Mouse (Mus musculus): ENCODE results near the gene Mvp. TPM values are rescaled to one million over a fixed set of nuclear protein-coding genes. Genes with fewer than 3 reads are reported as not detected.

Gene Mvp
- total and polyA plus RNA-seq, 2 experiments: 23.4 to 39.4 TPM

DNA sequence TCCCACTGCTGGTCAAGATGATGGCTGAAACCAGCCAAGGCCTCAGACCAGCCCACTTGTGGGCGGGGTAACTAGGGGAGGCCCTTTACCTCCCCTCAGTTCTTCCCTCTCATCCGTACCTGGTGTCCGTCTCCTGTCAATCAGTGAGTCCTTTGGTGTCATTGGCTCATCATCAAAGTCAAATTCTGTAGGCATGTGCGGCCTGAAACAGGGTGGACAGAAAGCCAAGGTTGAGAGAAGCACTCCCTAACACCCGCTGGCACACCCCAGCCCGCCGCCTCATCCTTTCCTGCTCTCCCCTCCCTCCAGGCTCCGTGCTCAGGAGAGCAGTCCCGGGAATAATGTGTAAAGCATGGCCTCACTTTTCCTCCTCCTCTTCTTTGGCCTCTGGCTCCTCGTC, 1.7 kb upstream of the Mvp start:
- peak overlapping the region; percentile 80 for H3K9ac ChIP-seq (ENCODE audit: low read depth, low read length)
- WGBS: under 1% methylated on average over 10 of the region's 10 CpGs
- DNase-seq (ENCODE audit: extremely low read depth, low read depth, low spot score): peak; percentile 77
- H3K27ac ChIP-seq (replicated peaks; ENCODE audit: insufficient read depth, low read depth, low read length): peak overlapping the region; percentile 86
- peak overlapping the region; percentile 74 for H3K4me3 ChIP-seq (ENCODE audit: insufficient read depth, low read depth, low read length)
- no peaks in the 10 kb centered on the region for H3K36me3 ChIP-seq (ENCODE audit: control insufficient read depth, insufficient read depth, low read length)
- no peaks in the 10 kb centered on the region for H3K27me3 ChIP-seq (ENCODE audit: control insufficient read depth, insufficient read depth, low read length)
- peaks cover 16% of the 10 kb centered on the region; the same call in 1 of the 2 replicates for H3K79me2 ChIP-seq (ENCODE audit: control insufficient read depth, insufficient read depth, low read length)
- TF ChIP-seq POLR2A (IDR thresholded peaks at IDR 0.05; ENCODE audit: extremely low read depth, insufficient read depth, low read length) (no peak), CTCF (IDR thresholded peaks at IDR 0.05; ENCODE audit: low read depth, low read length) (no peak)
- H3K4me1 ChIP-seq (ENCODE audit: control insufficient read depth, insufficient read depth, low read length): peaks cover 28% of the 10 kb centered on the region

DNA sequence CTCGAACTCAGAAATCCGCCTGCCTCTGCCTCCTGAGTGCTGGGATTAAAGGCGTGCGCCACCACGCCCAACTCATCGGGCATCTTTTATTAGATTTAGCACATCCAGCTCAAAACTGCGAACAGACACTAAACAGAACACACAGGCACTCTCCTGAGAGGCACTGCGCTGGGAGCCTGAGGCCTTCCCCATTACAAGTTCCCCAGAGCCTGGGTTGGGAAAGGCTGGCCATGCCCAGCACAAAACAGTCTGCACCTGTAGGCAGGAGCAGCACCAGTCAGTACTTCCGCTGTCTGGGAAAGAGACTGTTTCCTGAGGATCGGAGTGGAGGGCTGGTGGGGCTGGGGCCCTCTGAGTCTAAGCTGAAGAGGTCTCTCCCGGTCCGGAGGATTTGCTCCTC, 572 bp upstream of the Mvp start:
- no peak for TF ChIP-seq CTCF (IDR thresholded peaks at IDR 0.05; ENCODE audit: low read depth, low read length)
- TF ChIP-seq POLR2A (IDR thresholded peaks at IDR 0.05; ENCODE audit: extremely low read depth, insufficient read depth, low read length): no peak
- Histone ChIP-seq H3K79me2 (ENCODE audit: control insufficient read depth, insufficient read depth, low read length) (peaks cover 16% of the 10 kb centered on the region; the same call in 1 of the 2 replicates), H3K4me1 (ENCODE audit: control insufficient read depth, insufficient read depth, low read length) (peaks cover 30% of the 10 kb centered on the region), H3K27me3 (ENCODE audit: control insufficient read depth, insufficient read depth, low read length) (no peaks in the 10 kb centered on the region), H3K27ac (replicated peaks; ENCODE audit: insufficient read depth, low read depth, low read length) (no peak overlapping the region), H3K36me3 (ENCODE audit: control insufficient read depth, insufficient read depth, low read length) (no peaks in the 10 kb centered on the region), H3K9ac (ENCODE audit: low read depth, low read length) (no peak overlapping the region), H3K4me3 (ENCODE audit: insufficient read depth, low read depth, low read length) (no peak overlapping the region)
- 93% methylated on average over 12 of the region's 12 CpGs for WGBS
- no peak for DNase-seq (ENCODE audit: extremely low read depth, low read depth, low spot score)

DNA sequence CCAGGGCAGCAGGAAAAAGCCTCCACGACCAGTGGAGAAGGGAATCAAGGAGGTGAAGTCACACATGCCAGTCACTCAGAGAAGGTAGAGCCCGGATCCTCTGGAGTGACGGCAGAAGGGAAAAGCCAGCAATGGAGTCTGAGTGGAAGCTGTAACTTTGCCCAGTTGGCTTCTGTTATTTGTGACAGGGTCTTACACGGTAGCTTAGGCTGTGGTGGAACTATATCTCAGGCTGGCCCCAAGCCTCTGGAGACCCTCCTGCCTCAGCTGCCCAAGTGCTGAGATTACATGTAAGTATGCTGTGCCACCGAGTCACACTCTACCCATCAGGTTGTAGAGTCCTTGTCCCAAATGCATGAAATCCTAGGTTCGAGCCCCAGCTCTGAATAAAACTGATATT, 1.0 kb downstream of the Mvp start:
- Histone ChIP-seq H3K79me2 (ENCODE audit: control insufficient read depth, insufficient read depth, low read length) (peaks cover 16% of the 10 kb centered on the region; the same call in 1 of the 2 replicates), H3K36me3 (ENCODE audit: control insufficient read depth, insufficient read depth, low read length) (no peaks in the 10 kb centered on the region), H3K4me1 (ENCODE audit: control insufficient read depth, insufficient read depth, low read length) (peaks cover 39% of the 10 kb centered on the region), H3K4me3 (ENCODE audit: insufficient read depth, low read depth, low read length) (no peak overlapping the region), H3K27ac (replicated peaks; ENCODE audit: insufficient read depth, low read depth, low read length) (no peak overlapping the region), H3K27me3 (ENCODE audit: control insufficient read depth, insufficient read depth, low read length) (no peaks in the 10 kb centered on the region), H3K9ac (ENCODE audit: low read depth, low read length) (no peak overlapping the region)
- 85% methylated on average over 6 of the region's 6 CpGs for WGBS
- TF ChIP-seq POLR2A (IDR thresholded peaks at IDR 0.05; ENCODE audit: extremely low read depth, insufficient read depth, low read length) (no peak), CTCF (IDR thresholded peaks at IDR 0.05; ENCODE audit: low read depth, low read length) (no peak)
- no peak for DNase-seq (ENCODE audit: extremely low read depth, low read depth, low spot score)

DNA sequence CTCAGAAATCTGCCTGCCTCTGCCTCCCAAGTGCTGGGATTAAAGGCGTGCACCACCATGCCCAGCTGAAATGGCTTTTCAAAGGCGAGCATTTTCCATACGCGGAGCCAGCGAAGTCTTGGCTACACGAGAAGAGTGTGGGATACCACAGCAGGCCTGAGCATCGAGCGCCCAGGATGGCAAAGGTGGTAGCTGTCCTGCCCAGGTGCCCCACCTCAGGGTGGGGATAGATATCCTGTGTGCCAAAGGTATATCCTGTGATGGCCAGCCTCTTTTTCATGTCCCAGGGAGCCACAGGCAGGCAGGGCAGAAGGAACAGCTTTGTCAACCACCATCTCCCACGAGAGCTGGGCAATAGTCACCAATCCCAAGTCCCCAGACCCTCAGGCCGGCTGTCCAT, 1.6 kb downstream of the Mvp start:
- WGBS: 95% methylated on average over 10 of the region's 10 CpGs
- Histone ChIP-seq H3K79me2 (ENCODE audit: control insufficient read depth, insufficient read depth, low read length) (peaks cover 16% of the 10 kb centered on the region; the same call in 1 of the 2 replicates), H3K27ac (replicated peaks; ENCODE audit: insufficient read depth, low read depth, low read length) (no peak overlapping the region), H3K27me3 (ENCODE audit: control insufficient read depth, insufficient read depth, low read length) (no peaks in the 10 kb centered on the region), H3K9ac (ENCODE audit: low read depth, low read length) (no peak overlapping the region), H3K36me3 (ENCODE audit: control insufficient read depth, insufficient read depth, low read length) (no peaks in the 10 kb centered on the region), H3K4me1 (ENCODE audit: control insufficient read depth, insufficient read depth, low read length) (peaks cover 41% of the 10 kb centered on the region), H3K4me3 (ENCODE audit: insufficient read depth, low read depth, low read length) (no peak overlapping the region)
- TF ChIP-seq POLR2A (IDR thresholded peaks at IDR 0.05; ENCODE audit: extremely low read depth, insufficient read depth, low read length) (no peak), CTCF (IDR thresholded peaks at IDR 0.05; ENCODE audit: low read depth, low read length) (no peak)
- DNase-seq (ENCODE audit: extremely low read depth, low read depth, low spot score): no peak

DNA sequence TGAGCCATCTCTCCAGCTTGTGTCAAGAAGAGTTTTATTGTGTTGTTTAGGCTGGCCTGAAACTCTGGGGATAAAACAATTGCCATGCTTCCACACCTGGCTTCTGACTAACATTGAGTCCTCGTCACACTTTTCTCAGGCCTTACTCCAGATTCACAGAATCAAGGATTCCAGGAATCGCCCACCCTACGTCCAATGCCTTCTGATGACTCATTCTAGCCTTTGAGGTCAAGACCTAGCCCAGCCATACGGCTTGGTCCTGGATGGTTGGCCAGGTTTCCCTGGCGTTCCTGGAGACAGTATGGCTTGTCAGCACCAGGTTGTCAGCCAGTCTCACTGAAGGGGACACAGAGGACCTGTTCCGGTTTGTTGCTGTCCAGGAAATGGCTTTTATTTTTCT, 2.0 kb downstream of the Mvp start:
- Histone ChIP-seq H3K4me3 (ENCODE audit: insufficient read depth, low read depth, low read length) (no peak overlapping the region), H3K4me1 (ENCODE audit: control insufficient read depth, insufficient read depth, low read length) (peaks cover 37% of the 10 kb centered on the region), H3K36me3 (ENCODE audit: control insufficient read depth, insufficient read depth, low read length) (no peaks in the 10 kb centered on the region), H3K79me2 (ENCODE audit: control insufficient read depth, insufficient read depth, low read length) (peaks cover 16% of the 10 kb centered on the region; the same call in 1 of the 2 replicates), H3K27ac (replicated peaks; ENCODE audit: insufficient read depth, low read depth, low read length) (no peak overlapping the region), H3K9ac (ENCODE audit: low read depth, low read length) (no peak overlapping the region), H3K27me3 (ENCODE audit: control insufficient read depth, insufficient read depth, low read length) (no peaks in the 10 kb centered on the region)
- WGBS: 84% methylated on average over 6 of the region's 6 CpGs
- TF ChIP-seq CTCF (IDR thresholded peaks at IDR 0.05; ENCODE audit: low read depth, low read length) (no peak), POLR2A (IDR thresholded peaks at IDR 0.05; ENCODE audit: extremely low read depth, insufficient read depth, low read length) (no peak)
- no peak for DNase-seq (ENCODE audit: extremely low read depth, low read depth, low spot score)

DNA sequence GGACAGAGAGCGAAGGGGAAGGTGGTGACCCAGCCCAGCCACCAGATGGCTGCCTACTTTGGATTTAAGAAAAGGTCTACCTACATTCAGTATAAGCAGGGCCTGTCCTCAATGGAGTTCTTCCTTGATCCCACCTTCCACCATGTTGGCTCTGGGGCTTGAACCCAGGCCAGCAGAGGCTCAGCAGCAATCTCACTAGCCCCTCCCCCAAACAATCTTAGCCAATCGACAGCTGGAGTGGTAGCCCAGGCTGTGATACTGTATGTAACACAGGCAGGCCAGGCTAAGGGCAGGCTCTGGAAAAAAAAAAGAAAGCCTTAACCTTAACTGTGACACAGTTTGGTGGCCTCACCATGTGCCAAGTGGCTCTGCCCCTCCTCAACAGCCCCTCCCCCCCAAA, 2.7 kb downstream of the Mvp start:
- H3K27me3 ChIP-seq (ENCODE audit: control insufficient read depth, insufficient read depth, low read length): no peaks in the 10 kb centered on the region
- H3K79me2 ChIP-seq (ENCODE audit: control insufficient read depth, insufficient read depth, low read length): peaks cover 16% of the 10 kb centered on the region; the same call in 1 of the 2 replicates
- H3K36me3 ChIP-seq (ENCODE audit: control insufficient read depth, insufficient read depth, low read length): no peaks in the 10 kb centered on the region
- no peak for TF ChIP-seq CTCF (IDR thresholded peaks at IDR 0.05; ENCODE audit: low read depth, low read length)
- no peak for TF ChIP-seq POLR2A (IDR thresholded peaks at IDR 0.05; ENCODE audit: extremely low read depth, insufficient read depth, low read length)
- H3K9ac ChIP-seq (ENCODE audit: low read depth, low read length): no peak overlapping the region
- H3K27ac ChIP-seq (replicated peaks; ENCODE audit: insufficient read depth, low read depth, low read length): no peak overlapping the region
- H3K4me3 ChIP-seq (ENCODE audit: insufficient read depth, low read depth, low read length): no peak overlapping the region
- 87% methylated on average over 2 of the region's 2 CpGs for WGBS
- H3K4me1 ChIP-seq (ENCODE audit: control insufficient read depth, insufficient read depth, low read length): peaks cover 39% of the 10 kb centered on the region
- no peak for DNase-seq (ENCODE audit: extremely low read depth, low read depth, low spot score)
